Mouse (Mus musculus): ENCODE results near the gene Gtf2f2. TPM values are rescaled to one million over a fixed set of nuclear protein-coding genes. Genes with fewer than 3 reads are reported as not detected.

Gene Gtf2f2
- polyA plus RNA-seq, 1 experiment from 2014 or later, result 37.5 TPM

- Histone ChIP-seq H3K4me1 (ENCODE audit: insufficient read depth) (no peaks in the 10 kb centered on the region), H3K27me3 (ENCODE audit: insufficient read depth, low read length) (no peaks in the 10 kb centered on the region), H3K4me2 (no peak overlapping the region), H3K4me3 (ENCODE audit: low read depth, low read length) (no peak overlapping the region), H3K9me3 (ENCODE audit: low read depth, low read length) (no peaks in the 10 kb centered on the region; the same call in 1 of the 2 replicates), H3K9ac (no peak overlapping the region), H3K36me3 (ENCODE audit: insufficient read depth) (no peaks in the 10 kb centered on the region), H3K27ac (ENCODE audit: low read depth) (no peak overlapping the region)
- ATAC-seq (ENCODE audit: insufficient read depth) (no peak), DNase-seq (no peak)
- WGBS, result 80% methylated on average over 10 of the region's 10 CpGs
- no peak for TF ChIP-seq CTCF (IDR thresholded peaks at IDR 0.05; ENCODE audit: low read depth)
Measured at GRCm38 (mm10) chr14:76017785-76018490, 7.3 kb upstream of the Gtf2f2 start.

GRCm38 (mm10) chr14:76014331-76014730, 3.7 kb upstream of the Gtf2f2 start:
- no peaks in the 10 kb centered on the region for H3K9me3 ChIP-seq (ENCODE audit: low read depth, low read length)
- no peak overlapping the region for H3K9ac ChIP-seq
- 34% methylated on average over 2 of the region's 2 CpGs for WGBS
- H3K4me2 ChIP-seq, result no peak overlapping the region
- no peak overlapping the region for H3K4me3 ChIP-seq (ENCODE audit: low read depth, low read length)
- no peaks in the 10 kb centered on the region for H3K36me3 ChIP-seq (ENCODE audit: insufficient read depth)
- no peaks in the 10 kb centered on the region for H3K4me1 ChIP-seq (ENCODE audit: insufficient read depth)
- ATAC-seq (ENCODE audit: insufficient read depth) (no peak), DNase-seq (no peak)
- H3K27ac ChIP-seq (ENCODE audit: low read depth), result no peak overlapping the region
- H3K27me3 ChIP-seq (ENCODE audit: insufficient read depth, low read length), result no peaks in the 10 kb centered on the region
- TF ChIP-seq CTCF (IDR thresholded peaks at IDR 0.05; ENCODE audit: low read depth), result no peak

- no peak overlapping the region for H3K27ac ChIP-seq (ENCODE audit: low read depth)
- H3K36me3 ChIP-seq (ENCODE audit: insufficient read depth), result no peaks in the 10 kb centered on the region; the same call in 1 of the 2 replicates
- no peaks in the 10 kb centered on the region for H3K27me3 ChIP-seq (ENCODE audit: insufficient read depth, low read length)
- TF ChIP-seq CTCF (IDR thresholded peaks at IDR 0.05; ENCODE audit: low read depth), result no peak
- WGBS, result 27% methylated on average over 7 of the region's 7 CpGs
- DNase-seq, result no peak
- peak overlapping the region; percentile 77; the same call in 1 of the 2 replicates for H3K9ac ChIP-seq
- no peaks in the 10 kb centered on the region for H3K4me1 ChIP-seq (ENCODE audit: insufficient read depth)
- H3K9me3 ChIP-seq (ENCODE audit: low read depth, low read length), result no peaks in the 10 kb centered on the region
- H3K4me2 ChIP-seq, result peak overlapping the region; percentile 81
- no peak; the same call in 1 of the 2 replicates for ATAC-seq (ENCODE audit: insufficient read depth)
- peak overlapping the region; percentile 94 for H3K4me3 ChIP-seq (ENCODE audit: low read depth, low read length)
Measured at GRCm38 (mm10) chr14:76011062-76011457, 395 bp upstream of the Gtf2f2 start.

- Histone ChIP-seq H3K4me2 (peak overlapping the region; percentile 81), H3K36me3 (ENCODE audit: insufficient read depth) (no peaks in the 10 kb centered on the region; the same call in 1 of the 2 replicates), H3K4me1 (ENCODE audit: insufficient read depth) (no peaks in the 10 kb centered on the region), H3K27ac (ENCODE audit: low read depth) (no peak overlapping the region), H3K9ac (no peak overlapping the region), H3K9me3 (ENCODE audit: low read depth, low read length) (no peaks in the 10 kb centered on the region), H3K27me3 (ENCODE audit: insufficient read depth, low read length) (no peaks in the 10 kb centered on the region), H3K4me3 (ENCODE audit: low read depth, low read length) (peak overlapping the region; percentile 94)
- TF ChIP-seq CTCF (IDR thresholded peaks at IDR 0.05; ENCODE audit: low read depth), result no peak
- DNase-seq (no peak), ATAC-seq (ENCODE audit: insufficient read depth) (no peak)
- WGBS, result 90% methylated on average over 5 of the region's 5 CpGs
Measured at GRCm38 (mm10) chr14:76009185-76009584, 1.5 kb downstream of the Gtf2f2 start.

- no peaks in the 10 kb centered on the region for H3K27me3 ChIP-seq (ENCODE audit: insufficient read depth, low read length)
- no peak overlapping the region for H3K4me3 ChIP-seq (ENCODE audit: low read depth, low read length)
- H3K9me3 ChIP-seq (ENCODE audit: low read depth, low read length), result no peaks in the 10 kb centered on the region
- no peaks in the 10 kb centered on the region for H3K4me1 ChIP-seq (ENCODE audit: insufficient read depth)
- TF ChIP-seq CTCF (IDR thresholded peaks at IDR 0.05; ENCODE audit: low read depth), result no peak
- no peak overlapping the region for H3K9ac ChIP-seq
- H3K4me2 ChIP-seq, result no peak overlapping the region
- no peak overlapping the region for H3K27ac ChIP-seq (ENCODE audit: low read depth)
- ATAC-seq (ENCODE audit: insufficient read depth) (no peak), DNase-seq (no peak)
- WGBS, result 80% methylated on average over 1 of the region's 1 CpGs
- peaks cover 6% of the 10 kb centered on the region; the same call in 1 of the 2 replicates for H3K36me3 ChIP-seq (ENCODE audit: insufficient read depth)
Measured at GRCm38 (mm10) chr14:76008174-76008573, 2.5 kb downstream of the Gtf2f2 start.

GRCm38 (mm10) chr14:76005011-76005410, 5.7 kb downstream of the Gtf2f2 start:
- ATAC-seq (ENCODE audit: insufficient read depth), result no peak
- TF ChIP-seq CTCF (IDR thresholded peaks at IDR 0.05; ENCODE audit: low read depth), result no peak
- H3K27me3 ChIP-seq (ENCODE audit: insufficient read depth, low read length), result no peaks in the 10 kb centered on the region
- no peak overlapping the region for H3K4me2 ChIP-seq
- no peak for DNase-seq
- no peak overlapping the region for H3K9ac ChIP-seq
- H3K4me3 ChIP-seq (ENCODE audit: low read depth, low read length), result no peak overlapping the region
- H3K36me3 ChIP-seq (ENCODE audit: insufficient read depth), result peaks cover 6% of the 10 kb centered on the region; the same call in 1 of the 2 replicates
- WGBS, result 90% methylated on average over 4 of the region's 4 CpGs
- no peaks in the 10 kb centered on the region for H3K9me3 ChIP-seq (ENCODE audit: low read depth, low read length)
- H3K4me1 ChIP-seq (ENCODE audit: insufficient read depth), result no peaks in the 10 kb centered on the region
- no peak overlapping the region for H3K27ac ChIP-seq (ENCODE audit: low read depth)

GRCm38 (mm10) chr14:76001781-76002180, 8.9 kb downstream of the Gtf2f2 start:
- Histone ChIP-seq H3K27me3 (ENCODE audit: insufficient read depth, low read length) (no peaks in the 10 kb centered on the region), H3K4me2 (no peak overlapping the region), H3K27ac (ENCODE audit: low read depth) (no peak overlapping the region), H3K9me3 (ENCODE audit: low read depth, low read length) (no peaks in the 10 kb centered on the region), H3K4me3 (ENCODE audit: low read depth, low read length) (no peak overlapping the region), H3K9ac (no peak overlapping the region), H3K36me3 (ENCODE audit: insufficient read depth) (peaks cover 6% of the 10 kb centered on the region; the same call in 1 of the 2 replicates), H3K4me1 (ENCODE audit: insufficient read depth) (no peaks in the 10 kb centered on the region)
- DNase-seq, result no peak
- 61% methylated on average over 4 of the region's 4 CpGs for WGBS
- no peak for ATAC-seq (ENCODE audit: insufficient read depth)
- TF ChIP-seq CTCF (IDR thresholded peaks at IDR 0.05; ENCODE audit: low read depth), result no peak
